Mouse (Mus musculus): ENCODE results near the gene 4930558K02Rik.

GRCm38 (mm10) chr1:162023681-162024270, 44.3 kb upstream of the 4930558K02Rik start:
- TF ChIP-seq CTCF (IDR thresholded peaks at IDR 0.05; ENCODE audit: borderline replicate concordance, insufficient read depth, low read length): no peak
- TF ChIP-seq POLR2A (IDR thresholded peaks at IDR 0.05; ENCODE audit: low read depth, low read length): no peak; the same call in 1 of the 2 replicates

Data from embryonic fibroblast, embryonic 13.5 days (primary cell).